ENCODE assay signal across 29 mouse cellular contexts in genomic region chr7:89850510-89850909, GRCm38 (mm10). TPM values are rescaled to one million over a fixed set of nuclear protein-coding genes. Genes with fewer than 3 reads are reported as not detected.
DNase-seq lines count a peak whose midpoint lies in the region; ATAC-seq and TF ChIP-seq lines count a peak whose summit lies in the region.
"Had no signal": no experiment of that assay in that cellular context is flagged by ENCODE, and none has a peak within 500 bp of the region (broad histone marks: within the 10 kb centered on the region; RNA-seq: fewer than 3 reads in every experiment).

No protein-coding gene starts in this region.

- CTCF ChIA-PET in Patski (lab: Charles Lee), result interaction anchor here (1.0 to 1.9 kb wide), 3 partner anchors 9 to 70 kb away, joined by 3 to 5 read pairs (median 3); no protein-coding TSS in a partner anchor

- POLR2A ChIA-PET in Patski (lab: Charles Lee), result interaction anchor here (0.8 kb wide), 1 partner anchor 9 kb away, joined by 3 read pairs; no protein-coding TSS in a partner anchor

- H3K4me2 ChIP-seq in forebrain, embryonic 14.5 days (ENCODE audit: low read length), result no peak overlapping the region
- H3K4me2 ChIP-seq in hindbrain, embryonic 12.5 days (replicated peaks), result no peak overlapping the region
- H3K4me2 ChIP-seq: embryonic facial prominence, embryonic 12.5 days; heart, embryonic 15.5 days; hindbrain, embryonic 14.5 days; limb, embryonic 15.5 days; liver, embryonic 13.5 days; lung, embryonic 14.5 days; neural tube, embryonic 15.5 days had no signal

- peak overlapping the region; percentile 47 for H3K27ac ChIP-seq in embryonic fibroblast, embryonic 13.5 days (ENCODE audit: insufficient read depth, low read length)
- H3K27ac ChIP-seq in forebrain, embryonic 14.5 days (ENCODE audit: low read depth, low read length), result no peak overlapping the region
- H3K27ac ChIP-seq in hindbrain, embryonic 12.5 days, result no peak overlapping the region
- H3K27ac ChIP-seq: embryonic facial prominence, embryonic 12.5 days; heart, embryonic 15.5 days; hindbrain, embryonic 14.5 days; limb, embryonic 10.5 days; limb, embryonic 15.5 days; liver, embryonic 13.5 days; neural tube, embryonic 15.5 days had no signal

- no peaks in the 10 kb centered on the region for H3K27me3 ChIP-seq in Patski
- H3K27me3 ChIP-seq in forebrain, embryonic 14.5 days (replicated peaks; ENCODE audit: control insufficient read depth, insufficient read depth, low read length), result no peaks in the 10 kb centered on the region
- no peaks in the 10 kb centered on the region for H3K27me3 ChIP-seq in hindbrain, embryonic 12.5 days
- H3K27me3 ChIP-seq: CH12.LX; embryonic facial prominence, embryonic 12.5 days; heart, embryonic 15.5 days; limb, embryonic 15.5 days; liver, embryonic 13.5 days; neural tube, embryonic 15.5 days had no signal

- no peak for TF ChIP-seq CTCF in Patski (IDR thresholded peaks at IDR 0.05)
- no peak for TF ChIP-seq CTCF in embryonic fibroblast, embryonic 13.5 days (IDR thresholded peaks at IDR 0.05; ENCODE audit: borderline replicate concordance, insufficient read depth, low read length)

- no peaks in the 10 kb centered on the region for H3K36me3 ChIP-seq in forebrain, embryonic 14.5 days (ENCODE audit: control insufficient read depth, insufficient read depth, low read length)
- no peaks in the 10 kb centered on the region for H3K36me3 ChIP-seq in hindbrain, embryonic 12.5 days
- H3K36me3 ChIP-seq: embryonic facial prominence, embryonic 12.5 days; heart, embryonic 15.5 days; limb, embryonic 10.5 days; limb, embryonic 15.5 days; liver, embryonic 13.5 days; neural tube, embryonic 15.5 days had no signal

- in situ Hi-C loops in Patski (cut with MboI; ENCODE audit: low pct_unique_long_range_greater_than_20kb), result loop anchor here (5.0 kb wide), 1 partner anchor 348 kb away; no protein-coding TSS in a partner anchor

- ATAC-seq in Patski, result peak; percentile 57
- no peak for ATAC-seq in forebrain, embryonic 14.5 days
- no peak for ATAC-seq in hindbrain, embryonic 12.5 days (ENCODE audit: low FRiP score)
- ATAC-seq: intestine, postnatal 0 days had no signal

- no peak overlapping the region for H3K9ac ChIP-seq in forebrain, embryonic 14.5 days (ENCODE audit: low read length)
- no peak overlapping the region for H3K9ac ChIP-seq in hindbrain, embryonic 12.5 days
- H3K9ac ChIP-seq: embryonic facial prominence, embryonic 12.5 days; heart, embryonic 15.5 days; hindbrain, embryonic 14.5 days; limb, embryonic 15.5 days; liver, embryonic 13.5 days; lung, embryonic 14.5 days; neural tube, embryonic 15.5 days had no signal

- no peaks in the 10 kb centered on the region for H3K9me3 ChIP-seq in forebrain, embryonic 14.5 days (replicated peaks; ENCODE audit: control insufficient read depth, low read length)
- no peaks in the 10 kb centered on the region for H3K9me3 ChIP-seq in hindbrain, embryonic 12.5 days (replicated peaks)
- H3K9me3 ChIP-seq: embryonic facial prominence, embryonic 12.5 days; heart, embryonic 15.5 days; limb, embryonic 10.5 days; limb, embryonic 15.5 days; liver, embryonic 13.5 days; neural tube, embryonic 15.5 days had no signal

- TF ChIP-seq POLR2A in embryonic fibroblast, embryonic 13.5 days (IDR thresholded peaks at IDR 0.05; ENCODE audit: low read depth, low read length), result no peak

- no peak overlapping the region for H3K4me3 ChIP-seq in embryonic fibroblast, embryonic 13.5 days (ENCODE audit: insufficient read depth, low read length)
- H3K4me3 ChIP-seq in forebrain, embryonic 14.5 days (ENCODE audit: low read depth, low read length), result no peak overlapping the region
- no peak overlapping the region for H3K4me3 ChIP-seq in hindbrain, embryonic 12.5 days
- H3K4me3 ChIP-seq: embryonic facial prominence, embryonic 12.5 days; heart, embryonic 15.5 days; limb, embryonic 10.5 days; limb, embryonic 15.5 days; liver, embryonic 13.5 days; neural tube, embryonic 15.5 days had no signal

- DNase-seq in heart, adult 9 months (ENCODE audit: low spot score in 2 of 2), result peak; percentile 47 to 63
- no peak for DNase-seq in heart, postnatal 14 days
- DNase-seq in Patski (ENCODE audit: low read depth, low spot score), result no peak
- peak; percentile 74 for DNase-seq in adrenal gland, adult 8-10 months
- no peak for DNase-seq in cerebellum, postnatal 25 days
- DNase-seq in forebrain, embryonic 14.5 days (ENCODE audit: low spot score), result no peak
- DNase-seq: cerebellum, adult 8-10 months; embryo, embryonic 11 days; gastrocnemius, postnatal 14 days; heart, postnatal 36 days; layer of hippocampus, postnatal 36 days; liver, embryonic 13.5 days; lung, embryonic 14.5 days; lung, postnatal 14 days; midbrain, embryonic 14.5 days; retina, postnatal 1 day; right cerebral cortex, postnatal 14 days; thymus, postnatal 14 days had no signal

- intact Hi-C loops in heart, postnatal 14 days (cut with DNase I), result no loop called here

- 92% methylated on average over 3 of the region's 3 CpGs for WGBS in forebrain, embryonic 14.5 days
- WGBS in hindbrain, embryonic 12.5 days, result 78% methylated on average over 3 of the region's 3 CpGs

- H3K4me1 ChIP-seq in embryonic fibroblast, embryonic 13.5 days (ENCODE audit: control insufficient read depth, insufficient read depth, low read length), result peaks cover 8% of the 10 kb centered on the region
- H3K4me1 ChIP-seq in forebrain, embryonic 14.5 days (ENCODE audit: control insufficient read depth, insufficient read depth, low read length), result no peaks in the 10 kb centered on the region
- H3K4me1 ChIP-seq in hindbrain, embryonic 12.5 days, result no peaks in the 10 kb centered on the region
- H3K4me1 ChIP-seq: embryonic facial prominence, embryonic 12.5 days; heart, embryonic 15.5 days; limb, embryonic 10.5 days; limb, embryonic 15.5 days; liver, embryonic 13.5 days; neural tube, embryonic 15.5 days had no signal

RNA-seq across cellular contexts. Expression of gene Ccdc81, which starts 52.9 kb away (rescaled TPM):
- total RNA-seq in heart, postnatal 14 days (2021), result under 1 TPM in 1 of 2 experiments, not detected in 1; 0.10 TPM
- not detected for polyA plus RNA-seq in Patski (2021)
- under 1 TPM; 0.09 to 0.40 (median 0.22) TPM for total RNA-seq in adrenal gland, adult 8-10 months (2022)
- 0.55 TPM in 1 of 2 replicates, not detected in the other for polyA plus RNA-seq in embryonic fibroblast, embryonic 13.5 days (2011; ENCODE audit: insufficient read length, low read depth, missing spikeins)
- polyA plus RNA-seq in forebrain, embryonic 14.5 days (2014; fragmentation: Nextera tagmentation; extraction: Ambion mirVana), result 0.48 and 0.72 TPM in 2 replicates
- polyA plus RNA-seq in hindbrain, embryonic 12.5 days (2016; fragmentation: Nextera tagmentation; extraction: Ambion mirVana), result 0.61 and 0.68 TPM in 2 replicates
- total RNA-seq: CH12.LX; granulocyte monocyte progenitor cell, adult 5-6 weeks; heart, postnatal 36 days had no signal
- polyA plus RNA-seq: heart, embryonic 15.5 days; limb, embryonic 10.5 days; liver, embryonic 13.5 days; lung, embryonic 14.5 days had no signal

Comparison
In these comparisons a context has a peak if more than half of its experiments do, and no peak if none do; other contexts are left out.
1. DNase-seq: peak in heart, adult 9 months (2 of 2) and adrenal gland, adult 8-10 months (single experiment); none in heart, postnatal 14 days (0 of 2), Patski (single experiment), cerebellum, postnatal 25 days (0 of 2) and forebrain, embryonic 14.5 days (single experiment).